Mouse (Mus musculus) neural tube, embryonic 15.5 days (tissue): Measurements from ENCODE around the gene Plppr3. TPM values are rescaled to one million over a fixed set of nuclear protein-coding genes. Genes with fewer than 3 reads are reported as not detected.

Source experiments
- ATAC-seq: fragments of 200-750 bp; cut with Nextera tagmentation; 2 replicates; pipeline ENCODE4 v1.8.0; 2017; ENCODE audit warnings: mild to moderate bottlenecking, moderate TSS enrichment, moderate library complexity; ENCODE audit not compliant: low FRiP score
- H3K27ac ChIP-seq: fragments of 300-500 bp; sonication (generic); replicated peaks from 2 replicates; pipeline ENCODE4 v1.5.1; 2015; ENCODE audit warnings: mild to moderate bottlenecking, inconsistent platforms
- H3K27me3 ChIP-seq: fragments of 300-500 bp; sonication (generic); replicated peaks from 2 replicates; pipeline ENCODE4 v1.6.1; 2015; ENCODE audit warnings: inconsistent platforms
- H3K36me3 ChIP-seq: fragments of 300-500 bp; sonication (generic); 2 replicates; pipeline ENCODE4 v1.6.1; 2015; ENCODE audit warnings: inconsistent platforms
- H3K4me1 ChIP-seq: fragments of 300-500 bp; sonication (generic); 2 replicates; pipeline ENCODE4 v1.6.1; 2015; ENCODE audit warnings: inconsistent platforms
- H3K4me2 ChIP-seq: fragments of 300-500 bp; sonication (generic); 2 replicates; pipeline ENCODE4 v1.6.1; 2015; ENCODE audit warnings: inconsistent platforms, mild to moderate bottlenecking, moderate library complexity
- H3K4me3 ChIP-seq: fragments of 300-500 bp; sonication (generic); replicated peaks from 2 replicates; pipeline ENCODE4 v1.5.1; 2015; ENCODE audit warnings: mild to moderate bottlenecking, inconsistent platforms
- H3K9ac ChIP-seq: fragments of 300-500 bp; sonication (generic); replicated peaks from 2 replicates; pipeline ENCODE4 v1.6.1; 2015; ENCODE audit warnings: mild to moderate bottlenecking, inconsistent platforms
- H3K9me3 ChIP-seq: fragments of 300-500 bp; sonication (generic); replicated peaks from 2 replicates; pipeline ENCODE4 v1.6.1; 2016; ENCODE audit warnings: inconsistent platforms
- WGBS: fragments of 180-500 bp; shearing (Covaris S2); methylation state at CpG from one replicate; pipeline ENCODE4 v1.1.7; 2015; ENCODE audit warnings: mixed read lengths; 5-methylcytosine and 5-hydroxymethylcytosine counted together
- polyA plus RNA-seq: library from polyadenylated mRNA; unstranded; fragments of >200 nt; fragmentation: Nextera tagmentation; extraction: Ambion mirVana; gene quantifications from 2 replicates; pipeline ENCODE4 v1.2.1, GENCODE M21; 2015

Gene Plppr3
- 316 and 385 TPM in 2 replicates for polyA plus RNA-seq

GRCm38 (mm10) chr10:79874290-79874862 lies at the start of gene Plppr3, which contains the start of gene Prtn3:
Plppr3 (minus strand) TSS chr10:79874634.
Prtn3 (plus strand) TSS chr10:79874476.
- Histone ChIP-seq H3K4me3 (peak within 1 kb of the TSS; percentile 70), H3K36me3 (peaks cover 13% of the 10 kb centered on the region), H3K27me3 (no peaks in the 10 kb centered on the region), H3K4me1 (peaks cover 45% of the 10 kb centered on the region), H3K4me2 (peak within 1 kb of the TSS; percentile 89), H3K27ac (peak within 1 kb of the TSS; percentile 91), H3K9ac (peak within 1 kb of the TSS; percentile 95), H3K9me3 (no peaks in the 10 kb centered on the region)
- peak; percentile 94 for ATAC-seq
- WGBS, result 0% methylated on average over 41 of the region's 57 CpGs

GRCm38 (mm10) chr10:79921572-79921971 lies 47.1 kb upstream of the Plppr3 start:
- under 1% methylated on average over 34 of the region's 34 CpGs for WGBS
- Histone ChIP-seq H3K4me2 (peak overlapping the region; percentile 60), H3K9me3 (no peaks in the 10 kb centered on the region), H3K9ac (peak overlapping the region; percentile 34), H3K4me3 (peak overlapping the region; percentile 34), H3K27me3 (peaks cover 65% of the 10 kb centered on the region), H3K4me1 (peaks cover 50% of the 10 kb centered on the region), H3K36me3 (no peaks in the 10 kb centered on the region), H3K27ac (no peak overlapping the region)
- no peak for ATAC-seq

- H3K9me3 ChIP-seq, result no peaks in the 10 kb centered on the region
- no peaks in the 10 kb centered on the region for H3K36me3 ChIP-seq
- WGBS, result 4% methylated on average over 41 of the region's 41 CpGs
- H3K27ac ChIP-seq, result no peak within 1 kb of the TSS
- H3K9ac ChIP-seq, result peak within 1 kb of the TSS; percentile 34
- ATAC-seq, result no peak
- H3K27me3 ChIP-seq, result peaks cover 65% of the 10 kb centered on the region
- peak within 1 kb of the TSS; percentile 60 for H3K4me2 ChIP-seq
- peak within 1 kb of the TSS; percentile 34 for H3K4me3 ChIP-seq
- peaks cover 48% of the 10 kb centered on the region for H3K4me1 ChIP-seq
Observed at GRCm38 (mm10) chr10:79920958-79921535, 46.6 kb upstream of the Plppr3 start, which contains the start of gene R3hdm4. R3hdm4 (minus strand) TSS chr10:79921208.

GRCm38 (mm10) chr10:79920056-79920890 lies 45.8 kb upstream of the Plppr3 start:
- 20% methylated on average over 26 of the region's 26 CpGs for WGBS
- no peak for ATAC-seq
- Histone ChIP-seq H3K4me2 (peak overlapping the region; percentile 60), H3K36me3 (no peaks in the 10 kb centered on the region), H3K4me1 (peaks cover 49% of the 10 kb centered on the region), H3K9ac (no peak overlapping the region), H3K27ac (no peak overlapping the region), H3K27me3 (peaks cover 65% of the 10 kb centered on the region), H3K4me3 (peak overlapping the region; percentile 34), H3K9me3 (no peaks in the 10 kb centered on the region)

- H3K27me3 ChIP-seq, result peaks cover 65% of the 10 kb centered on the region
- H3K4me1 ChIP-seq, result peaks cover 58% of the 10 kb centered on the region
- no peak for ATAC-seq
- no peaks in the 10 kb centered on the region for H3K36me3 ChIP-seq
- H3K27ac ChIP-seq, result no peak overlapping the region
- no peak overlapping the region for H3K4me3 ChIP-seq
- no peak overlapping the region for H3K9ac ChIP-seq
- H3K4me2 ChIP-seq, result peak overlapping the region; percentile 26; the same call in 1 of the 2 replicates
- 3% methylated on average over 21 of the region's 21 CpGs for WGBS
- H3K9me3 ChIP-seq, result no peaks in the 10 kb centered on the region
Observed at GRCm38 (mm10) chr10:79919251-79919849, 44.9 kb upstream of the Plppr3 start.

- 5% methylated on average over 33 of the region's 35 CpGs for WGBS
- no peak overlapping the region for H3K9ac ChIP-seq
- no peak overlapping the region for H3K27ac ChIP-seq
- H3K4me3 ChIP-seq, result peak overlapping the region; percentile 82; the same call in 1 of the 2 replicates
- no peak for ATAC-seq
- H3K27me3 ChIP-seq, result peaks cover 60% of the 10 kb centered on the region
- no peaks in the 10 kb centered on the region for H3K9me3 ChIP-seq
- H3K4me2 ChIP-seq, result peak overlapping the region; percentile 19
- H3K36me3 ChIP-seq, result no peaks in the 10 kb centered on the region
- H3K4me1 ChIP-seq, result peaks cover 67% of the 10 kb centered on the region
Observed at GRCm38 (mm10) chr10:79918231-79919078, 44.0 kb upstream of the Plppr3 start.

GRCm38 (mm10) chr10:79917532-79918100 lies 43.2 kb upstream of the Plppr3 start:
- H3K4me2 ChIP-seq, result peak overlapping the region; percentile 96
- peaks cover 52% of the 10 kb centered on the region for H3K27me3 ChIP-seq
- peaks cover 67% of the 10 kb centered on the region for H3K4me1 ChIP-seq
- peak overlapping the region; percentile 82 for H3K4me3 ChIP-seq
- ATAC-seq, result no peak
- WGBS, result 61% methylated on average over 5 of the region's 5 CpGs
- H3K27ac ChIP-seq, result no peak overlapping the region
- H3K9me3 ChIP-seq, result no peaks in the 10 kb centered on the region
- 0 out of 2 replicates have a peak, but pooled peaks cover under 1% of the 10 kb centered on the region for H3K36me3 ChIP-seq
- H3K9ac ChIP-seq, result peak overlapping the region; percentile 98

- no peaks in the 10 kb centered on the region for H3K9me3 ChIP-seq
- 1% methylated on average over 42 of the region's 42 CpGs for WGBS
- H3K4me1 ChIP-seq, result peaks cover 67% of the 10 kb centered on the region
Observed at GRCm38 (mm10) chr10:79916808-79917531, 42.5 kb upstream of the Plppr3 start, which contains the start of gene Kiss1r. Kiss1r (plus strand) TSS chr10:79916971.

GRCm38 (mm10) chr10:79916081-79916480 lies 41.6 kb upstream of the Plppr3 start:
- Histone ChIP-seq H3K27me3 (peaks cover 36% of the 10 kb centered on the region), H3K36me3 (peaks cover 13% of the 10 kb centered on the region), H3K4me3 (peak overlapping the region; percentile 82), H3K4me1 (peaks cover 58% of the 10 kb centered on the region), H3K9me3 (no peaks in the 10 kb centered on the region), H3K4me2 (peak overlapping the region; percentile 96), H3K27ac (peak overlapping the region; percentile 80), H3K9ac (peak overlapping the region; percentile 98)
- WGBS, result 7% methylated on average over 8 of the region's 8 CpGs
- no peak for ATAC-seq

More at GRCm38 (mm10) chr10:79916808-79917531, 42.5 kb upstream of the Plppr3 start, which contains the start of gene Kiss1r:
- H3K4me3 ChIP-seq, result peak within 1 kb of the TSS; percentile 82
- 0 out of 2 replicates have a peak, but pooled peaks cover 4% of the 10 kb centered on the region for H3K36me3 ChIP-seq
- H3K27ac ChIP-seq, result peak within 1 kb of the TSS; percentile 80
- peak within 1 kb of the TSS; percentile 96 for H3K4me2 ChIP-seq
- peak within 1 kb of the TSS; percentile 98 for H3K9ac ChIP-seq
- ATAC-seq, result peak; percentile 79
- H3K27me3 ChIP-seq, result peaks cover 45% of the 10 kb centered on the region
